Mouse (Mus musculus) embryo, embryonic 10.5 days (tissue): Measurements from ENCODE around the gene Rnf10.
A peak's percentile ranks its signal among the peaks of the same experiment; 100 is the strongest.

Experiments
- DNase-seq: peaks from one replicate; pipeline ENCODE4 v3.0.0-alpha.2; 2015; ENCODE audit warnings: low spot score

Gene Rnf10

GRCm38 (mm10) chr5:115194626-115195221 is 78.0 kb downstream of the Rnf10 start:
- no peak for DNase-seq

GRCm38 (mm10) chr5:115193669-115194625 is 78.8 kb downstream of the Rnf10 start, which contains the start of gene Cabp1:
Gene Cabp1, minus strand, starts transcription at chr5:115194381.
- peak; percentile 84 for DNase-seq

GRCm38 (mm10) chr5:115193226-115193625 is 79.5 kb downstream of the Rnf10 start:
- DNase-seq, result peak; percentile 63

DNA sequence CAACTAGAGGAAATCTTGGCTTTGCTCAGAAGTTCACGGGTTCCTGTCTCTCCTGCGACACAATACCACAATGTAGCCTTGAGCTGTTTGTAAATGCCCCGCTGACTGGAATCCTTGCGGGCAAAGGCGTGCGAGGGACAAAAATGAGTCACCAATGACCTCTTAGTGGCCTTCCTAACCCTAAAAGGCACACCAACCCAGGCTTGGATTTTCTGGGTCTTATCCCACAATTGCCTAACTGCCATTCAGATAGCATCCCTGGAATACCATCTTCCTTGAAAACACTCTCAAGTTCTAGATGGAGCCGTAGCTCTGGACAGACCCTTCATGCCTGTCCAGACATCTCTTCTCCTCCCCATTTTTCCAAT is 79.9 kb downstream of the Rnf10 start:
- no peak for DNase-seq

- peak; percentile 55 for DNase-seq
Observed at GRCm38 (mm10) chr5:115191880-115192827, 80.5 kb downstream of the Rnf10 start.
